Mouse (Mus musculus) liver, postnatal 0 days (tissue): ENCODE data around the gene Zdhhc6. TPM values are rescaled to one million over a fixed set of nuclear protein-coding genes. Genes with fewer than 3 reads are reported as not detected.

Source experiments
- ATAC-seq: fragments of 200-750 bp; cut with Nextera tagmentation; 2 replicates; pipeline ENCODE4 v1.8.0; 2017; ENCODE audit warnings: mild to moderate bottlenecking, moderate library complexity
- DNase-seq: peaks from one replicate; pipeline ENCODE4 v3.0.0-alpha.2; 2016
- H3K27ac ChIP-seq: fragments of 300-500 bp; sonication (generic); 2 replicates; pipeline ENCODE4 v1.5.1; 2014; ENCODE audit warnings: antibody characterized with exemption, moderate library complexity, mild to moderate bottlenecking, low read depth
- H3K27me3 ChIP-seq: fragments of 300-500 bp; sonication (generic); 2 replicates; pipeline ENCODE4 v1.6.1; 2014; ENCODE audit warnings: low read length, control low read depth, mixed read lengths; ENCODE audit not compliant: insufficient read depth
- H3K36me3 ChIP-seq: fragments of 300-500 bp; sonication (generic); replicated peaks from 2 replicates; pipeline ENCODE4 v1.6.1; 2014; ENCODE audit warnings: mild to moderate bottlenecking, control low read depth, low read length, moderate library complexity, mixed read lengths; ENCODE audit not compliant: insufficient read depth
- H3K4me1 ChIP-seq: fragments of 300-500 bp; sonication (generic); 2 replicates; pipeline ENCODE4 v1.6.1; 2014; ENCODE audit warnings: antibody characterized with exemption, mild to moderate bottlenecking, control low read depth; ENCODE audit not compliant: insufficient read depth
- H3K4me2 ChIP-seq: fragments of 300-500 bp; sonication (generic); 2 replicates; pipeline ENCODE4 v1.6.1; 2014; ENCODE audit warnings: low read depth, mild to moderate bottlenecking, low read length, moderate library complexity, mixed read lengths
- H3K4me3 ChIP-seq: fragments of 300-500 bp; sonication (generic); 2 replicates; pipeline ENCODE4 v1.5.1; 2014; ENCODE audit warnings: low read depth, low read length
- H3K9ac ChIP-seq: fragments of 300-500 bp; sonication (generic); replicated peaks from 2 replicates; pipeline ENCODE4 v1.6.1; 2014; ENCODE audit warnings: mild to moderate bottlenecking, moderate library complexity
- H3K9me3 ChIP-seq: fragments of 300-500 bp; sonication (generic); 2 replicates; pipeline ENCODE4 v1.6.1; 2016; ENCODE audit warnings: mild to moderate bottlenecking, control low read depth, low read length, mixed read lengths
- CTCF ChIP-seq: sonication (generic); IDR thresholded peaks from 2 replicates; pipeline ENCODE4 v1.5.1; 2016; ENCODE audit warnings: antibody characterized with exemption, low read depth
- EP300 ChIP-seq: IDR thresholded peaks from 2 replicates; pipeline ENCODE4 v1.6.1; 2016; ENCODE audit warnings: antibody characterized with exemption, low read depth, mild to moderate bottlenecking
- WGBS: fragments of 180-500 bp; shearing (Covaris S2); extraction: QIAGEN DNeasy Blood & Tissue Kit; methylation state at CpG from one replicate; pipeline ENCODE4 v1.1.7; 2014; ENCODE audit not compliant: insufficient replicate concordance; 5-methylcytosine and 5-hydroxymethylcytosine counted together
- polyA plus RNA-seq: library from polyadenylated mRNA; unstranded; fragments of >200 nt; fragmentation: Nextera tagmentation; extraction: Ambion mirVana; gene quantifications from 2 replicates; pipeline ENCODE4 v1.2.1, GENCODE M21; 2015

Gene Zdhhc6
- polyA plus RNA-seq, 1 experiment from 2014 or later, result 49.0 TPM

DNA sequence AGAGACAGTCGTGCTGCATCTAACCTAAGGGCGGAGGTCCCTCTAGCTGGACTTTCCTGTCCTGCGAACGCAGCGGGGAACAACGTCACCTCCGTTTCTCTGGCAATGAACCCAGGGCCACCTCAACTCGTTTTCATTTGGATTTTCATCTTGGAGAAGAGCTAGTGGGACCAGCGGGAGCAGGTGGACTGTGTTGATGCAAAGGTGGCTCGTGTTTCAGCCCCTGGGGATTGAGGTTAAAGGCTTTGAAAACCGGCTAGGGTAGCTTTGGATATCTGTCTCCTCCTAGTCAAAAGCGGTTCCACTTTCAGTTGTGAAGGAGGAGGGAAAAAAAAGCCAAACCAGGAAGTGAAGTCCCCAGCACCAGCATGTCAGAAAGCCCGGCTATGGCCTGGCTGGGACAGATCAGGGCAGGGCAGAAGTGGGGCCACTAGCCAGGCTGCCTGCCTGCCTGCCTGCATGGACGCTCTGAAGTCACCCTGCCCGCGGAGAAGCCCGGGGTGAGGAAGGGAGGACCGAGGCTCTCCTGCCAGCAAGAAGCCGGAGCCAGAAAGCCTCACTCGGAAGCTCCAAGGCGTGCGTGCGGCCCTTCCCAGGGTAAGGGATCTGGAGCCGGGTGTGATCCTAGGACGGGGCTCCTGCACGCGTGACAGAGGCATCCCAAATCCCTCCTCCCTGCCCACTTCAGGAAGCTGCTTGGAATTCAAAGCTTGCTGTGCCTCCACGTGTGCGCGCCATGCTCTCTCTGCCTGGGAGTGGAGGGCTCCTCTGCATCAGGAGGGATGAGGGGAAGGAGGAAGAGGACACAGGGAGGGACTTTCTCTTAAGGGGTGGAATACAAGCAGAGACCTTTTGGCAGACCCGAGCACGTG, 62.0 kb downstream of the Zdhhc6 start:
- TF ChIP-seq EP300 (0 out of 2 replicates have a peak, but pooled peaks have one; percentile 49), CTCF (no peak)
- 0 out of 2 replicates have a peak, but pooled peaks cover 2% of the 10 kb centered on the region for H3K36me3 ChIP-seq
- H3K4me1 ChIP-seq, result peaks cover 52% of the 10 kb centered on the region

DNA sequence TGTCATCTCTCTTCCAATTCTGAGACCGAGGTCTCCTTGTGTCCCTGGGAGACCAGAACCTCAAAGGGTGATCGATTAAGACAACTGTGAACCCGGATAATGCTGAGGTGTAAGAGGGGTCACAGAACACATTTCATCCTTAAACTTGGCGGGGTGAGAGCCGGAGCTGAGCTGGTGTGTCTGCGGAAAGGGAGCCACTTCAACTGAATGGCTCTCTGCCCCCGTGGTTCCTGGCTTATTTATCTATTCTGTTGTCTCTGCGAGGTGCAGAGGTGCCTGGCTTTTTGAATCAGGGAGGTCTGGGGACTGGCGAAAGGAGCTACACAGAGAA, 62.6 kb downstream of the Zdhhc6 start:
- TF ChIP-seq CTCF (no peak), EP300 (no peak)
- Histone ChIP-seq H3K27ac (peak overlapping the region; percentile 92), H3K4me2 (peak overlapping the region; percentile 86), H3K36me3 (0 out of 2 replicates have a peak, but pooled peaks cover 2% of the 10 kb centered on the region), H3K27me3 (no peaks in the 10 kb centered on the region), H3K9ac (peak overlapping the region; percentile 75), H3K9me3 (no peaks in the 10 kb centered on the region), H3K4me1 (peaks cover 48% of the 10 kb centered on the region), H3K4me3 (peak overlapping the region; percentile 67)
- under 1% methylated on average over 9 of the region's 9 CpGs for WGBS
- ATAC-seq, result no peak
- no peak for DNase-seq

More for the DNA sequence above, 62.0 kb downstream of the Zdhhc6 start:
- DNase-seq (peak; percentile 72), ATAC-seq (peak; percentile 44)
- Histone ChIP-seq H3K9ac (peak overlapping the region; percentile 75), H3K27me3 (no peaks in the 10 kb centered on the region), H3K27ac (peak overlapping the region; percentile 92), H3K4me3 (peak overlapping the region; percentile 67), H3K4me2 (peak overlapping the region; percentile 86), H3K9me3 (no peaks in the 10 kb centered on the region)
- under 1% methylated on average over 32 of the region's 32 CpGs for WGBS

DNA sequence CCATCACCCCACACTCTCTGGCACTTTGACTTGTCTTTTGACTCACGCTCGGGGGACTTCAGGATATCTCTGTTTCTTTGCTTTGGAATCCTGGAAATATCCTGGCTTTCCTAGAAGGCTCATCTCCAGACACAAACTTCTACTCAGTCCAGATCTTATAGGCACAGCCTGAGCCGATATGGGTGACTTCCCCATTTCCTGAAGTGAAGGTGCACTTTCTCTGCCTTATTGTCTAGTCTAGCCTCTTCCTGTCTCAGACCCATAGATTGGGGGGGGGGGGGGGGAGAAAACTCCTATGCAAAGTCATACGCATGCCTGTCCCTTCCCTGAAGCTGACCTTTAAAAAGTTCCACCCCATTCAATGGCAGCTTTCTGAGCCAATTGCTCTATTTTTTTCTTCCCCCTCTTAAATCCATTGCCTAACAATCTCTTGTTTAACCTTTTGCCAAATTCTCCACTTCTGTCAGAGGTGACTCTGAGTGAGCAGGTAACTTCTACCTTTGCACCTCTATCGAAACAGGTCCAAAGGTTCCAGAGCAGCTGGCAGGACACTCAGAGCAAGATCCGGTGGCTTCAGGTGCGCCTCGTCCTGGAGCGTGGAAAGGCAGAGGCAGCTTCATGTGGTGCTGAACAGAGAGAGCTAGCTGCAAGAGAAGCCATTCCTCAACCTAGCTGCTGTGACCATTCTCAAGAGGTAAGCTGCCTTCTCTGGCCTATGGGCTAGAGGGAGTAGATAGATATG, 64.3 kb downstream of the Zdhhc6 start, which contains the start of gene Acsl5:
Gene Acsl5 (plus strand): TSS at position 556 of the 742 bp plus-strand sequence.
- peak within 1 kb of the TSS; percentile 57 for H3K9ac ChIP-seq
- peak within 1 kb of the TSS; percentile 86 for H3K4me2 ChIP-seq
- H3K27ac ChIP-seq, result peak within 1 kb of the TSS; percentile 89
- peaks cover 42% of the 10 kb centered on the region for H3K4me1 ChIP-seq
- peak within 1 kb of the TSS; percentile 67 for H3K4me3 ChIP-seq
- no peaks in the 10 kb centered on the region for H3K9me3 ChIP-seq
- 54% methylated on average over 9 of the region's 9 CpGs for WGBS
- no peaks in the 10 kb centered on the region for H3K27me3 ChIP-seq
- TF ChIP-seq CTCF, result no peak
- TF ChIP-seq EP300, result peak; percentile 80
- DNase-seq (peak; percentile 70), ATAC-seq (peak; percentile 77)
- 0 out of 2 replicates have a peak, but pooled peaks cover 2% of the 10 kb centered on the region for H3K36me3 ChIP-seq

DNA sequence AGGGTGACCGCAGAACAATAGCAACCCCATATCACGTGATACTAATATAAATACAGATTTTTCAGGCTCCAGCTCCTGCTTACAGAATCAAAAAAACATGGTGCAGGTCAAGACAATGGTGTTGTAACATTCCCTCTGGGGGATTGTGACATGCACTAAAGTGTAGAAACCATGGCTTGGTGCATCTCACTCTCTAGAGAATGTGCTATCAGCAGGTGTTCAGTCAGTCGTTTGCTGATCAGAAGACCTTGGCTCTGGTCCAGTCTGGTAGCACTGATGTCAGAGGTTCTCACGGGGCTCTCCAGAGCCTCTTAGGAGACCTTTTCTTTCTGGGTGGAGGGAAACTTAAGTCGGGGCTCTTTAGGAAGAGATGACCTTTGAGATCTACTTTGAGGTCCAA, 65.4 kb downstream of the Zdhhc6 start:
- H3K4me1 ChIP-seq, result peaks cover 37% of the 10 kb centered on the region

DNA sequence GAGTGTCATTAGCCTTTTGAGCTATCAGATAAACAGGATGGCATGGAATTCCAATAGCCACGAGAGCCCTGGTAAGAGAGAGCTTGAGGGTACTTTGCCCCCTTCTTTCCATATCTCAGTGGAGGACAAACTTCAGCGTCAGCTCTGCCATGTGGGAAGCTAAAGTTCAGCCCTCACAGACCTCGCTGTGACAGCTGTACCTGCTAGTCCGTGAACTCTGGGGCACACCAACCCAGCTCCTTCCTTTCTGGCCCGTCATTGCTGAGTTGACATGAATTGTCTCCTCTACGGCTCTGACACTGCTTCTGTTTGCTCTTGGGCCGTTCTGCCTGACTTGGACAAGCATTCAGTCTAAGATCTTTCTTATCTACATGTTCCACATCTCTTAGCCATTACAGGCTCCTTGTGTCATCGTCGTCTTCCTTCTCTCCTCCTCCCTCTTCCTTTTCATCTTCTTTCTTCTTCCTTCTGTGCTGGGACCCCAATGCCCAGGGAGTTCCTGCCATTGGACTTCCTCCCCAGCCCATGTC, 67.8 kb downstream of the Zdhhc6 start:
- no peak for ATAC-seq
- WGBS, result 16% methylated on average over 9 of the region's 9 CpGs
- peaks cover 31% of the 10 kb centered on the region for H3K4me1 ChIP-seq
- H3K9me3 ChIP-seq, result no peaks in the 10 kb centered on the region
- H3K9ac ChIP-seq, result no peak overlapping the region
- DNase-seq, result peak; percentile 27
- peak; percentile 67; the same call in 1 of the 2 replicates for TF ChIP-seq EP300
- no peak for TF ChIP-seq CTCF
- H3K4me3 ChIP-seq, result no peak overlapping the region
- no peak overlapping the region for H3K4me2 ChIP-seq
- H3K27ac ChIP-seq, result no peak overlapping the region
- H3K27me3 ChIP-seq, result no peaks in the 10 kb centered on the region
- H3K36me3 ChIP-seq, result no peaks in the 10 kb centered on the region

More for the DNA sequence above, 65.4 kb downstream of the Zdhhc6 start:
- peak; percentile 31 for DNase-seq
- Histone ChIP-seq H3K27ac (peak overlapping the region; percentile 89), H3K36me3 (no peaks in the 10 kb centered on the region), H3K4me2 (no peak overlapping the region), H3K9me3 (no peaks in the 10 kb centered on the region), H3K27me3 (no peaks in the 10 kb centered on the region), H3K4me3 (no peak overlapping the region), H3K9ac (no peak overlapping the region)
- TF ChIP-seq CTCF (no peak), EP300 (no peak)
- 60% methylated on average over 5 of the region's 5 CpGs for WGBS
- ATAC-seq, result no peak

DNA sequence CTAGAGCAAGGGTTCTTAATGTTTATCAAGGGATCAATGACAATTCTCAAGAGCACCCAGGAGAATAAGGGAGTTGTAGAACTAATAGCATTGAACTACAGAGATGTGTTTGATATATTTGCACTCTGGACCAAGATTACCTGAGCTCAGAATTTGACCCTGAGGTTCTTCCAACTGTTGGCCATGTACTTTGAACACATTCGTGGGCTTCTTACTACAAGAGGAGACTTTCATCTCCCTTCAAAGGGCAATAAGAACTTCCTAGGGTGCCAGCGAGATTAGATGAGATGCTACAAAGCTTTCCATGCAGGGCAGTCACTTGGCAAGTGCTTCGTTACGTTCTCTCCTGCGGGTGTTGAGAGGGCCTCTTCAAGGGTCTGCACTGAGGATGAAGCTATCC, 68.3 kb downstream of the Zdhhc6 start:
- Histone ChIP-seq H3K27me3 (no peaks in the 10 kb centered on the region), H3K27ac (no peak overlapping the region), H3K4me1 (peaks cover 31% of the 10 kb centered on the region), H3K4me2 (no peak overlapping the region), H3K36me3 (no peaks in the 10 kb centered on the region), H3K4me3 (no peak overlapping the region), H3K9me3 (no peaks in the 10 kb centered on the region), H3K9ac (no peak overlapping the region)
- ATAC-seq (no peak), DNase-seq (no peak)
- TF ChIP-seq CTCF (no peak), EP300 (no peak)
- 75% methylated on average over 5 of the region's 5 CpGs for WGBS
